Mouse (Mus musculus) embryo, embryonic 9.5 days (tissue): ENCODE data around the gene Snx14.

Source experiments
- DNase-seq: peaks from one replicate; pipeline ENCODE4 v3.0.0-alpha.2; 2017; ENCODE audit errors: extremely low spot score

The Snx14 gene

DNA sequence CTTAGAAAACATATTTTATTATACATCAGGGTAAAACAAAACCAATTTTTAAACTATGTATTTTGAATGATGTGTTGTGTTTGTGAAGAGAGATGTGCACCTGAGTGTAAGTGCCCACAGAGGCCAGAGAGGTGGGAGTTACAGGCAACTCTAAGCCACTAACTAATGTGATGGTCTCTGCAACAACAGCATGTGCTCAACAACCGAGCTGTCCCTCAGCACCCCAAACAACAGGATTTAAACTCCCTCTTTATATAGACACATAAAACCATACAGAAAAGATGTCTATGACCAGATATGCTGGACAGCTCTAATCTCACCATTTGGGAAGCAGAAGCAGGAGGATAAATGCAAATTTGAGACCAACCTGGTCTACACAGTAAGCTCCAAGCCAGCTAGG is 58.2 kb downstream of the Snx14 start:
- no peak for DNase-seq

DNA sequence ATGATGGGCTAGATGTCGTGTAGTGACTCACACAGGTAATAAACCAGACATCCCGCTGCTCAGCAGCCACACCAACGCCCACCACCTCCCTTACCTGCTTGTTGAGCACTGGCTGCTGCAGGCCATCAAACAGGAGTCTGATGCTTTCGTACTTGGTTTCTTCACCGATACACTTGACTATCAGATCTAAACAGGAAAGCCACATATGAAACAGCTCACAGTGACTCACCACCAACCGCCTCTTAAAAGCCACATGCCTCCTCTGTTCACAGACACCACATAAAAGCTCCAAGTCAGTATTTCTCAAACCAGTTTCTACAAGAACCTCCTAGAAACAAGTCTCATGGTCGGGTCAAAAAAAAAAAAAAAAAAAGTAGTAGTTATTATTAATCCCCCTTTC is 58.7 kb downstream of the Snx14 start:
- DNase-seq = no peak

DNA sequence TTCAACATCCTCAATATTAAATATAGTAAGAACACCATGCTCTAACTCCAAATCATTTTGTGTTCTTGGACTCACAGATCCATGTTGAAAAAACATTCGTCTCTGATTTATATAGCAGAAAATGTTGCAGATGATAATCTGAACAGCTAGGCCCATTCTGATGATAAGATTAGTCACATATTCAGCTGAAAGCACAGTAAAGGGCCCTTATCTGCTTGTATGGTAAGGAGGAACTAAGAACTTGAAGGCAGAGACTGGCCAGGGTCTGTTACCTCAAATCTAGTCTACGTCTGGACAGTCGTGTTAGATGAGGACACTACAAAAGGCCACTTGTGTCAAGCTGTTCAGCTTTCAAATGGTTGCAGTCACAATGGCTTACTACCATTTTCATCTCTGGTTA is 59.7 kb downstream of the Snx14 start:
- no peak for DNase-seq

DNA sequence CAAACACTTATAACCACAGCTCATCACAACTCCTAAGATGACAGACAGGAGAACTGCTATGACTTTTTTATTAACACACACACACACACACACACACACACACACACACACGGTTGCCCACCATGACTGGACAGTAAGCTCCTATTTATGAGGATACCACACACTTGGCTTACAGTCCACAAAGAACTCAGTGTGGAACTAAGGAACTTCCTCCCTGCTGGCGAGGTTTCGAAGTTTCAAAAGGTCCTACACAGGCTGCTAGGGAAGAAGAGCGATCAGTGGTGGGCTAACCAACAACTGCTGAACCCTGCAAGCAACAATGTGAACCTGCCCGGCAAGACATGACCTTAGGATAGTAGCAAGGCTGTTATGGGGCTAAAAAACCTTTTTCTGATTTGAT is 61.3 kb downstream of the Snx14 start:
- no peak for DNase-seq

DNA sequence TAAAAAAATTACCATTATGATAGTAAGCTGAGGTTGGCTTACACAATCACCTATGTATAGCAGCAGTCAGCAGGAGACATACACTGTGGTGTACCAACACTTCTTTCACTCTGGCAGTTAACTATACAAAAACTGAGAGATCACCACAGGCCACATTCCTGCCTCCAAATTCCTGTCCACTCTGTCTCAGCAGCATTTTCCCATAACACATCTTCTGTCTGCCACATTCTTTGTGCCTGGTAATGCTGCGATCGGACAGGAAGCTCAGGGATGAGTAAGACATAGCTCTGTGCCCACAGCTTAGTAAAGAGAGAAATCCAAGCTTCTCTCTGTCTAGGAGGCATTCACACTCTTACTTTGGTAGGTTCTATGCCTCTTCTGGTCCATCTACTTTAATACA is 65.8 kb downstream of the Snx14 start:
- no peak for DNase-seq

DNA sequence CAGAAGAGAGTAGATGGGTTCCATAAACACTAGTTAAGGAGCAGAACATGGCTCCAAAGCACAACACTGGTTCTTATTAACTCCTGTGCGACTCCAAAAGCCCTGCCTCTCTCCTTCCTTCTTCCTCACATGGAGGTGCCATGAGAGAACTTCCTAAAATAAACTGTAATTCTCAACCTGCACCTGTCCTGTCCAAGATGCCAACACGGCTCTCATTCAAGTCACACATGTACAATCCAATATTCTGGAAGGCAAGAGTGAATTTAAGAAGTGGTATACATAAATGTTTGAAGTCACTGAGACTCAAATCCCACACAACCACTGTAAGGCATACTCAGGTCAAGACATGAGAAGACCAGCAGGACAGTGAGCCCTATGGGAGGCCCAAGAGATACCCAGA is 67.6 kb downstream of the Snx14 start:
- no peak for DNase-seq

DNA sequence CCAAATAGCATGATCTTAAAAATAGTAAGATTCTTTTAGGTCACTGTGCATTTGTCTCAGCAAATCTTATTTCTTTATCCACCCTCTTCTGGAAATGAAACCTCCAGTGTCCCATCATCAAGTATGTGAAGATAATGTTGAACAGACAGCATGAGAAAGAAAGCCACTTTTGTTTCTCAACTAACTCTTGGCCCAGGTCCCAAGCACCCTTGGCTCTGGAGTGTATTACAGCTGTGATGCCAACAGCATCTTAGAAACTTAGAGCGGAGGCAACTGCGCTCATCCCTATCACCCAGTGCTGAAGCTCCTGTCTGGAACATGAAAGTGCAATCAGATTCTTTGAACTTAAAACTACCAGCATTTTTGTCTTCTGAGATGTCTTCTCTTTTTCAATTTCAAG is 69.1 kb downstream of the Snx14 start:
- DNase-seq = no peak

DNA sequence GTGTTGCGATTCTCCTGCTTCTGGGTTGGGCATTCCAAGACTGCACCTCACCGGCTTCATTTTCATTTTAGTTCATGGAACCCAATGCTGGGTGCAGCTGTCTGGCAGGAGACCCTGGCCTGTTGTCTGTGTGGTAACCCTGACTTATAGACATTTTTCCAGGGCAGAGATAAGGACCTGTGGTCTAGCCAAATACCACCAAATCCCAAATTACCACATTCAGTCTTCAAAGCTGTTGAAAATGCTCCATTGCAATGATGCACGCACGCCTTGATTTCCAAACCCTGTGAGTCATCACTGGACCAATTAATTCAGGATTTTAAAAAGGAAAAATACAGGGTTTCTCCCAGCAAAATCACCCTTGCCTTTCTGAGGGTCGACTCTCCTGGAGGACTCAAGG is 70.3 kb downstream of the Snx14 start:
- no peak for DNase-seq

DNA sequence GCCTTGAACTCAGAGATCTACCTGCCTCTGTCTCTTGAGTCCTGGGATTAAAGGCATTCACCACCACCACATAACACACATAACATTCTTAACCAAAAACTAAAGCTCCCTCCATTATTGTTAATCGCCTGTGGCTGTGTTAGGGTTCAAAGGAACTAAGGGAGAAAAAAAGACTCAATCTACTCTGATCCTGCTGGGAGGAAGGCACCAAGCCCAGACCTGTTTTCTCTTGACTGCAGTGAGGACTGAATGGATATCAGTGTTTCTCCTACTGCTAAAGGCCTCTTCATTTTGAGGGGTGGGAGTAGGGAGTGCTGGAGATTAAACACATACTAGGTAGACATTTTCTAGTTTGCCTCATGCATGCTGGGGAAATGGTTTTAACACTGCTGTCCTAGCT is 71.0 kb downstream of the Snx14 start:
- DNase-seq = no peak

DNA sequence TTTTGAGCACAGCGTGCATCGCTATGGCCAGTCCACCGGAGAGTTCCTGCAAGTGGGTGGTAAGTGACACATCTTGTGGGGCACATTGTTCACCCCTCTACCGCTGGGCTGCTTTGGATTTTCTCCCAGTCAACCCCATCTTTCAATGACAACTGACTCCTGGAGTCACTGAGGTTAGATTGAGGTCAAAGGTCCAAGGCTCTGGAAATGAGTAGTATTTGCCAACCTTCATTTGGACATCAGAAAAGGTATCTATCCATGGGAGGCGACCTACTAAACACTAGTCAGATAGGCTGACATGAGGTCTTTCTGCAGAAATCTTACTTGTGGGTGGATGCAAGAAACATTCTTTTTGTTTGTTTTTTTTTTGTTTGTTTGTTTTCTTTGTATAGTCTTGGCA is 71.4 kb downstream of the Snx14 start:
- no peak for DNase-seq

DNA sequence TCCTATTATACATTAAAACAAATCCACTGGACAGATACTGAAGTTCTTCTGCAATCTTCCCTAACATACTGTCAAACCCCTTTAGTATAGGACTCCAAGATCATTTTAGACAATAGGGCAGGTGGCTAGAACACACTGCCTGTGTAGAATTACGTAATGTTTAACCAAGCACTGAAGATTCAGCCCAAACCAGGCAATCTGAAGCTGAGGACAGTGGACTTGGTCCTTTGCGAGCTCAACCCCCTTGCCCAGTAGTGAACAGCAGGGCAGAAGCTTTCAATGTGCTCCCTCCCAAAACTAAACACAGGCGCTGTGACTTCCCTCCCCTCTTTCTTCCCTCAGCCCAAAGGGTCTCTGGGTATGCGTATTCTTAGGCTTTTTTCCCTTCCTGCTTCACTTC is 71.9 kb downstream of the Snx14 start:
- no peak for DNase-seq

DNA sequence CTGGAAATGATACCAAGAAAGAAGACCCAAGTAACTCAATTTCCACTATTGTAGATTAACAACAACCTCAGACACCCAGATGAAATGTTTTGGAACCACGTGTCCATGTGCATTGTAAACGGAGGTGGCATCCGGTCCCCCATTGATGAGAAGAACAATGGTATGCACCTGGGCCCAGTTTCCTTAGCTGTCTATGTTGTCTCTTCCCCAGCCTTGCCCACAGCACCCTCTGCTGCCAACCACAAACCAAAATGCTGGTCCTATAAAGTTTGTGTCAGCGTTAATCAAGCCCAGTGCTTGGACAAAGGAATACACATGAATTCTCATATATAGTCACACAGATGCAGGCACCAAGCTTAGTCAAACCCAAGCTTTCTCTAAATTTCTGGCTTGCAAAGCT is 72.5 kb downstream of the Snx14 start:
- DNase-seq = no peak

DNA sequence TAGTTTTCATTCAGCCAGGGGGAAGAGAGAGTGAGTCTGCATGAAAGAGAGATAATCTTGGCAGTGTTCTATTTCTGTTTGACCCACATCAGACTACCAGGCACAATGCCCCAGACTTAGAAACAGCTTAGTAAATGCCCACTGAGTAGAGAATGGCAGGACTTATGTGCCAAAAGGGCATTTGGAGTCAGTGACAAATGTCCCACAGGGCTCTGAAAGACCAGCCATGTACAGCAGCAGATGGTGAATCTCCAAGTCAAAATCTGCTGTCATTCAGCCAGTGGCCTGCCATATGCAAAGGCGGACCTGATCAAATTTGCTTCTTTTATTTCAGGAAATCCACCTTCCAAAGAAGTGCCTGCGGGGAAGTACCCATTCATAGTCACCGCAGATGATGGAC is 75.7 kb downstream of the Snx14 start:
- DNase-seq = no peak

DNA sequence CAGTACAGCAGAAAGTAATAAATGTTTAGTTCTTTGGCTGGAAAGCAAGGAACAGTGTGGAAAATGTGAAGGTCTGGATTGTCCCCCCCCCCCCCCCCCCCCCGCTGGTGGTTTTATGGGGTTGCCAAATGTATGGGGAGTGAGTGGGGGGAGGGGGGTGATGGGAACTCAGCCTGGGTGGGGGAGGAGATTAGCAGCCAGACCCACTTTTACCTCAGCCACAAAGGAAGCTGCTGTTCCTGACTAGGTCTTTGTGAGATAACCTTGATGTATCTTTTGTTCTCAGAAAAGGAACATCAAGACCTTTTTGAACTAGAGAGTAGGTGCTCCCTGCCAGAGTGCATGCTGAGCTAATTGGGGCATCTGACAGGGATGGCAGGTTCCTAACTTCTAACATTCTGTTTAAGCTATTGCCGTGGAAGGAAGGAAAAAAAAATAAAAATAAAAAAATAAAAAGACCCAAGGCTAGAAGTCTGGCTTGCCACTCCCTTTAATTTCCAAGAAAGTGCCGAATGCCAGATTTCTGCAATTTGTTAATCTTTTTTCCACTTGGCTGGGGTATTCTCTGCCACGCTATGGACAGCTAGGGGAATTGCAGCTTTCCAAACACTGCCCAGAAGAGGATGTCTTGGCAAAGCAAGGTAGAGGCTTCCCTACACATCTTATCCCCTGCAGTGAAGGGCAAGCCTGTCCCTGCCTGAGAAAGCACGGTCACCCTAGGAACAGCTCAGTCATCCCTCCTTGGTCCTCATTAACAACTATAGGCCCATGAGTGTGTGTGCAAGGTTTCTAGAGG is 76.5 kb downstream of the Snx14 start:
- DNase-seq = no peak

DNA sequence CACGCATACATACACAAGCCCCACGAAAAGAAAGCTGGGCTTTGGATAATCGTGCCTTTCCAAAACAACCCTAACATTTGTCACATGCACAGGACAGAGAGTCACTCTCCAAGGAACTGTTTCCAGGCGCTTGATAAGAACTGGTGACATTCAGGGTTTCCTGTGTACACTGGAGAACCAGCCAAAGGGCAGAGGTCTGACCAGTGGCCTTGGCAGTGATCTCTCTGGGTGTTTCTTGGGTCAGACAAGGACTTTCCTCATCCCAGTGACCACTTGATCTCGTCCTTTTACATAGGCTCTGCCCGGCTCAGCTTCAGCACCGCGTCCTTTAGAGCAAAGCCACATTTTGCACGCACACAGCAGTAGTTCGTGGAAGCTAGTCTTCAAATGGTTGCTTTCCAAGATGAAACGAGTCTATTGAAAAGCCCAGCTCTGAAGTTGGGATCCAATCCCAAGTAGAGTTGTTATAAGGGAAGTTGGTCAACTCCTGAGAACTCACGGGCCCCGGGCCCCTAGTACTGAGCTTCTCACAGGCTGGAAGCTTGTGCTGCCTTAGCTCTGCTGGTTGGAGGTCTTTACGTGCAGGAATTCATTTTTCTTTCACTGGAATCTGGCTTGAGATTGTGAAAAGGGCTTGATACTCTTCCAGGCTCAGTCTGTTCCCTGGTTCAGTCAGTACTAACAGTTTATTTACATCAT is 77.4 kb downstream of the Snx14 start:
- no peak for DNase-seq

DNA sequence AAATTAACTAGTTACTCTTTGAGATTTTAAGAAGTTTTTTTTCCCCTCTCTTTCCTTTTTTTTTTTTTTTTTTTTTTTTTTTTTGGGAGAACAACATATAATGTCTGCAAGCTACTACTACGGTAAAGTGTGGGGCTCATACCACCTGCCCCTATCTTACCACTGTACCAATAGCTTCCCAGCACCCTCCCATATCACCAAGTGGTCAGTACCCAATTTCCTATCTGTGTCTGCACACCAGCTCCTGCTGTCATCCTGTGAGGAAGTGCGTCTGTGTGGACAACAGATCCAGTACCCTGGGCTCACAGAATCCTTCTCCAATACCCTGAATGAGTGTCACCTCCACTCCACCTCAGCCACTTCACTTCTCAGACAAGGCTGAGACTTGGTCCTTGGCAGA is 79.6 kb downstream of the Snx14 start:
- no peak for DNase-seq

DNA sequence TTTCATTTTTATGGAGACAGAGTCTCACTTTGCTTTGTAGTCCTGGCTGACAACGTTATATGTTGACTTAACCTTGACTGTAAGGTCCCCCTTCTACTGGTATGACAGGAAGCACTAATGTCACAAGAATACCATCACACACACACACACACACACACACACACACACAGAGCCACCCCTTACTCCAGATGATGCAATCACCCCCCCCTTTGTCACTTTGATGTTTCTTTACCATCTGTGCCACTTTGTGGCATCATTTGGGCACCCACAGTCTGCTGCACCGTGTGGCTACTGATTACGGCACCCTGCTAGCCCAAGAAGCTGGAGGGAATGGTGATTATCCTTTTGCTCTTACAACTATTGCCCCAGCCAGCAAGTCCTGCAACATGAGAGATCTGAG is 81.6 kb downstream of the Snx14 start:
- DNase-seq = no peak

DNA sequence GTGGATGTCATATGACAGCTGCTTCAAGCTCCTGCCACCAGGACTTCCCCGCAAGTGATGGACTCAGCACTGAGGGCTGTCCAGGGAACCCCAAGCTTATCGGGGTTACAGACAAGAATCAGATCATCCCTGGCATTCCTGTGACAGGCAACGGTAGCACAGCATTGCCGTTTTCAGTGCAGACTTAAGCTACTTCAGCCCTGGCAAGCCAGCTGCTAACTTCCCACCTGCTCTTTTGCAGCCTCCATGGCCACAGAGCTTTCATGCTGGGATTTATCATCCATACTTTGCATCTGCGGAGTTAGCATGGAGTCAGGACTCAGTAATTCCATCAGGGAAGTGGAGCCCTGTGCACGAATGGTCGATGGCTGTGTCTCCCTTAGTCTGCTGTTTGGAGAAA is 85.3 kb downstream of the Snx14 start:
- no peak for DNase-seq

DNA sequence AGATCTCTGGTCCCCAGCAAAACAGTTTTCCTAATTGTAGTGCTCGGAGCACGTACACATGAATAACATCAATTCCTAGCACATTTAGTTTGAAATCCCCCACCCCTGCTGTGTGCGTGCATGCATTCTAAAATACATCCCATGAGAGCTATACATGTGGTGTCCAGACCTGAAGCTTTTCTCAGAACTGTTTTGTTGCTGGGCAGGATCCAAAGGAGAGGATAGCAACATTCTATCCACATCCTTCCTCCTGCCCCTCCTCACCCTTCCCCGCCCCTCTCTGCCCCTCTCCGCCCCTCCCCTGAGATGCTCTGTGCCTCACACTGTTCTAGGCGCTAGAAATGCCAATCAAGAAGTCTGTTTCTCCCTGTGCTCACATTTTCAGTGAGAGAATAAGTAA is 86.0 kb downstream of the Snx14 start:
- DNase-seq = no peak

DNA sequence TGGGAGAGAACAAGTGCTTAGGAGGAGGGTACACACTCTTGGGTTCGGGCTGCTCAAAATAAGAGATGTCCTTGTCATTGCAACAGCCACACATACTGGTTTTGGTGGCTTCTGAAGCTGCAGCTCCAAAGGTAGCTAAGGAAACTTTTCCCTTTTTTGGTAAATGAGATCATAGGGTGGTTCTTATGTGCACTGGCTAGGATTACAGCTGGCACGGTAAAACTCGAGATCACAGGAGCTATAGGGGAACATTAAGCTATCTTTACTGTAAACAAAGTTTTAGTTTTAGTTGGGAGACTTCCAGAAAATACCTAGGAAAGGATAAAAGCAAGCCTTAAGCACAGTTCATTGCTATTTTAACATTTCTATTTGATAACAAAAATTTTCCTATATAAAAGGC is 87.6 kb downstream of the Snx14 start:
- no peak for DNase-seq

DNA sequence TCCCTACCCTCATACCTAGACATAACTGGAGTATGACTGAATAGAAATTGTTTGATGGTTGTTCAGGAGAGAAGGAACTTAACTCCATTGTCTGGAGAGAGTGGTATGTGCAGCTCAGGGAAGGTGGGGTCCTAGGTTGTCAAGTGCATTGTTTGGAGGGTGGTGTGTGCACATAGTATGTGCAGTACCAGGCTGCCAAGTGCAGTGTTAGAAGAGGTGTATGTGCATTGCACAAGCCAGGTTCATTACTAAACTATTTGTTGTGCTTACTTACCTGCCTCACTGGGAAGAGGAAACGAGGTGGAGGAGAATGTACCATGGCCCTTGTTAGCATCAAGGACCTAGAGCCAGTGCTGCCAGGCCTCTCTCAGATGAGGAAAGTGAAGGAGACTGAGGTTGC is 88.4 kb downstream of the Snx14 start:
- no peak for DNase-seq

DNA sequence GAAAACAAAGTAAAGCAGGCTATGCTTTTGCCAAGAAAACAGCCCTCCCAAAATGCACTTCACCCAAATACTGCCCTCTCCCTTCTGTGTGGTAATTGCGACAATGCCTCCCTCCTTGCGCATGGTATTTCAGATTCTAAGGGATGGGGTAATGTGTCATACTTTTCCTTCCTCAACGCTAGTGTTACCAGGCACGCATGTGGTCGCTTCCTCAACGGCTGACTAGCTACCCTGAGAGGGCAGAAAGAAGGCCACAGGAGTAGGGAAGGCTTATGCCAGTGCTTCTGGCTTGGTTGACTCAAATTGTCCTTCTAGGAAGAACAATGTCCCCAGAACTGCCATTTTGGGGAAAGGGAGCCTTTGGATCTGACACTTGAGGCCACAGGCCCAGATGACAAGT is 90.1 kb downstream of the Snx14 start:
- DNase-seq = no peak

DNA sequence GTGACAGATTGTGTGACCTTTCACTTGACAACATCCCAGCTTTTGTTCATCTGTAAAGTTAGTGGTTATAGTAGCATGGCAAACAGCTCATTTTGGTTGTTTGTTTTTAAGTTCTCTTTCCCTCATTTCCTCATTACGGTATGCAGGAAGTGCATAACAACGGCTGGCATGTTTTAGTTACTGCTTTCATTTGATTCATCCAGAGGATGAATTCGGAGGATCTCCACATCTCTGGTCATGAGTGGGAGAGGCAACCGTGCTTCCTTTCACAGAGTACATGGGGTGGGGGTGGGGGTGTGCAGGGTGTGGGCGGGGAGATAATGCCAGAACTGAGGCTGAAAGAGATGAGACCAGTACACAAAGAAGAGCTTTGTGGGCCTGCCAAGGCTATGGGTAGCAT is 91.9 kb downstream of the Snx14 start:
- no peak for DNase-seq

DNA sequence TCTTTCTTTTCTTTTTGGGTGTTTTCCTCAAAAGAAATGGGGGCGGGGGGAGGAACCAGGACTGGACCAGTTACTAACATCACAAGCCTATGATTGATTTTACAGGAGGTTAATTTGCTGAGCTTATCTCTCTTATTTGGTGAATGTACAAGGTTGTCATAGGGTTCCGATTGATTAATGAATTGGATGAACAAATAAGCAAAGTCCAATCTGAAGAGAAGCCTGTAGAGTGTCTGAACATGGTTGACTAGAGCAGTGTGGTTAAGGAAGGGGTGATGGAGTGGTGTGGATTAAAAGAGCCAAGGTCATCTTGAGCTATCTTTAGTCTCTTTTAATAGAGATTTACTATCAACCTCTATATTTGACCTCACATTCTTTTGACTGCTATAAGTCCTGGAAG is 94.3 kb downstream of the Snx14 start:
- no peak for DNase-seq
